Mouse (Mus musculus) megakaryocyte, embryonic 14.5 days (primary cell): ENCODE measurements around the gene Ephx1.

Experiments used
- FLI1 ChIP-seq: IDR thresholded peaks from 2 replicates; pipeline ENCODE4 v1.6.1; 2012; ENCODE audit warnings: low read length, inconsistent platforms, mixed read lengths
- GATA1 ChIP-seq: IDR thresholded peaks from 3 replicates; pipeline ENCODE4 v1.6.1; 2012; ENCODE audit warnings: mixed read lengths, low read length, inconsistent platforms, borderline replicate concordance

GRCm38 (mm10) chr1:181017212-181017711, 3.4 kb downstream of the Ephx1 start:
- TF ChIP-seq GATA1 (no peak), FLI1 (no peak)
